Mouse (Mus musculus) neural tube, embryonic 11.5 days (tissue): Measurements from ENCODE around the gene Rock2. TPM values are rescaled to one million over a fixed set of nuclear protein-coding genes. Genes with fewer than 3 reads are reported as not detected.

Experiments used
- ATAC-seq: fragments of 200-750 bp; cut with Nextera tagmentation; 2 replicates; pipeline ENCODE4 v1.8.0; 2017; ENCODE audit warnings: moderate number of reproducible peaks, mild to moderate bottlenecking, moderate TSS enrichment, moderate library complexity; ENCODE audit not compliant: insufficient read depth, low FRiP score, low TSS enrichment
- DNase-seq: peaks from one replicate; pipeline ENCODE4 v3.0.0-alpha.2; 2015; ENCODE audit warnings: low spot score
- H3K27ac ChIP-seq: fragments of 300-500 bp; sonication (generic); 2 replicates; pipeline ENCODE4 v1.5.1; 2014; ENCODE audit warnings: low read depth, mild to moderate bottlenecking, low read length
- H3K27me3 ChIP-seq: fragments of 300-500 bp; sonication (generic); 2 replicates; pipeline ENCODE4 v1.6.1; 2014; ENCODE audit warnings: mild to moderate bottlenecking, low read length, mixed read lengths; ENCODE audit not compliant: control insufficient read depth, insufficient read depth
- H3K36me3 ChIP-seq: fragments of 300-500 bp; sonication (generic); 2 replicates; pipeline ENCODE4 v1.6.1; 2014; ENCODE audit warnings: mild to moderate bottlenecking, low read length, moderate library complexity, mixed read lengths; ENCODE audit not compliant: control insufficient read depth, insufficient read depth
- H3K4me1 ChIP-seq: fragments of 300-500 bp; sonication (generic); 2 replicates; pipeline ENCODE4 v1.6.1; 2014; ENCODE audit warnings: low read length, mixed read lengths; ENCODE audit not compliant: control insufficient read depth, insufficient read depth
- H3K4me2 ChIP-seq: fragments of 300-500 bp; sonication (generic); 2 replicates; pipeline ENCODE4 v1.6.1; 2014; ENCODE audit warnings: low read depth, mild to moderate bottlenecking, moderate library complexity
- H3K4me3 ChIP-seq: fragments of 300-500 bp; sonication (generic); 2 replicates; pipeline ENCODE4 v1.5.1; 2014; ENCODE audit warnings: low read depth, low read length
- H3K9ac ChIP-seq: fragments of 300-500 bp; sonication (generic); 2 replicates; pipeline ENCODE4 v1.6.1; 2014; ENCODE audit warnings: mild to moderate bottlenecking, low read length
- H3K9me3 ChIP-seq: fragments of 300-500 bp; sonication (generic); 2 replicates; pipeline ENCODE4 v1.6.1; 2016; ENCODE audit warnings: low read length; ENCODE audit not compliant: control insufficient read depth
- WGBS: fragments of 180-500 bp; shearing (Covaris S2); extraction: QIAGEN DNeasy Blood & Tissue Kit; methylation state at CpG from one replicate; pipeline ENCODE4 v1.1.7; 2014; 5-methylcytosine and 5-hydroxymethylcytosine counted together
- polyA plus RNA-seq: library from polyadenylated mRNA; unstranded; fragments of >200 nt; fragmentation: Nextera tagmentation; extraction: Ambion mirVana; gene quantifications from 2 replicates; pipeline ENCODE4 v1.2.1, GENCODE M21; 2014

Gene Rock2
- polyA plus RNA-seq, 1 experiment from 2014 or later, result 14.8 TPM

- Histone ChIP-seq H3K27ac (no peak overlapping the region), H3K36me3 (no peaks in the 10 kb centered on the region), H3K9me3 (no peaks in the 10 kb centered on the region), H3K4me3 (no peak overlapping the region), H3K4me1 (no peaks in the 10 kb centered on the region), H3K9ac (no peak overlapping the region), H3K4me2 (no peak overlapping the region), H3K27me3 (no peaks in the 10 kb centered on the region)
- WGBS, result 58% methylated on average over 2 of the region's 2 CpGs
- DNase-seq (no peak), ATAC-seq (no peak)
Observed at GRCm38 (mm10) chr12:16856306-16856679, 38.4 kb upstream of the Rock2 start.

- Histone ChIP-seq H3K9me3 (no peaks in the 10 kb centered on the region), H3K4me3 (no peak overlapping the region), H3K27me3 (no peaks in the 10 kb centered on the region), H3K9ac (no peak overlapping the region), H3K27ac (no peak overlapping the region), H3K36me3 (no peaks in the 10 kb centered on the region), H3K4me2 (no peak overlapping the region), H3K4me1 (no peaks in the 10 kb centered on the region)
- WGBS, result 88% methylated on average over 4 of the region's 4 CpGs
- no peak for DNase-seq
- ATAC-seq, result no peak
Observed at GRCm38 (mm10) chr12:16858081-16858480, 36.6 kb upstream of the Rock2 start.

GRCm38 (mm10) chr12:16859781-16860180, 34.9 kb upstream of the Rock2 start:
- Histone ChIP-seq H3K9me3 (no peaks in the 10 kb centered on the region), H3K27me3 (no peaks in the 10 kb centered on the region), H3K4me1 (no peaks in the 10 kb centered on the region), H3K4me3 (no peak overlapping the region), H3K36me3 (no peaks in the 10 kb centered on the region), H3K9ac (no peak overlapping the region), H3K27ac (no peak overlapping the region), H3K4me2 (no peak overlapping the region)
- no peak for DNase-seq
- ATAC-seq, result no peak
- 86% methylated on average over 2 of the region's 2 CpGs for WGBS

- 85% methylated on average over 1 of the region's 1 CpGs for WGBS
Observed at GRCm38 (mm10) chr12:16860533-16860932, 34.2 kb upstream of the Rock2 start.

GRCm38 (mm10) chr12:16860961-16861360, 33.7 kb upstream of the Rock2 start:
- H3K36me3 ChIP-seq, result no peaks in the 10 kb centered on the region
- H3K27me3 ChIP-seq, result no peaks in the 10 kb centered on the region
- H3K4me1 ChIP-seq, result no peaks in the 10 kb centered on the region
- WGBS, result 87% methylated on average over 3 of the region's 3 CpGs
- no peak overlapping the region for H3K27ac ChIP-seq
- ATAC-seq (no peak), DNase-seq (no peak)
- no peaks in the 10 kb centered on the region for H3K9me3 ChIP-seq
- no peak overlapping the region for H3K4me3 ChIP-seq
- H3K9ac ChIP-seq, result no peak overlapping the region
- H3K4me2 ChIP-seq, result no peak overlapping the region

More at GRCm38 (mm10) chr12:16860533-16860932, 34.2 kb upstream of the Rock2 start:
- DNase-seq, result no peak
- H3K4me2 ChIP-seq, result no peak overlapping the region
- no peaks in the 10 kb centered on the region for H3K36me3 ChIP-seq
- no peak for ATAC-seq
- H3K4me3 ChIP-seq, result no peak overlapping the region
- no peaks in the 10 kb centered on the region for H3K9me3 ChIP-seq
- no peaks in the 10 kb centered on the region for H3K4me1 ChIP-seq
- H3K9ac ChIP-seq, result no peak overlapping the region
- no peak overlapping the region for H3K27ac ChIP-seq
- no peaks in the 10 kb centered on the region for H3K27me3 ChIP-seq

- WGBS, result 92% methylated on average over 4 of the region's 4 CpGs
- no peaks in the 10 kb centered on the region for H3K27me3 ChIP-seq
Observed at GRCm38 (mm10) chr12:16864477-16864876, 30.2 kb upstream of the Rock2 start.

GRCm38 (mm10) chr12:16865871-16866270, 28.8 kb upstream of the Rock2 start:
- H3K4me3 ChIP-seq, result no peak overlapping the region
- H3K27ac ChIP-seq, result no peak overlapping the region
- no peak for ATAC-seq
- peaks cover 6% of the 10 kb centered on the region; the same call in 1 of the 2 replicates for H3K4me1 ChIP-seq
- H3K9me3 ChIP-seq, result no peaks in the 10 kb centered on the region
- H3K4me2 ChIP-seq, result no peak overlapping the region
- H3K27me3 ChIP-seq, result no peaks in the 10 kb centered on the region
- no peaks in the 10 kb centered on the region for H3K36me3 ChIP-seq
- DNase-seq, result no peak
- no peak overlapping the region for H3K9ac ChIP-seq
- 61% methylated on average over 3 of the region's 3 CpGs for WGBS

More at GRCm38 (mm10) chr12:16864477-16864876, 30.2 kb upstream of the Rock2 start:
- DNase-seq (no peak), ATAC-seq (no peak)
- no peaks in the 10 kb centered on the region for H3K36me3 ChIP-seq
- H3K9ac ChIP-seq, result no peak overlapping the region
- no peaks in the 10 kb centered on the region for H3K9me3 ChIP-seq
- no peak overlapping the region for H3K4me3 ChIP-seq
- no peaks in the 10 kb centered on the region for H3K4me1 ChIP-seq
- no peak overlapping the region for H3K4me2 ChIP-seq
- H3K27ac ChIP-seq, result no peak overlapping the region

GRCm38 (mm10) chr12:16866460-16866859, 28.2 kb upstream of the Rock2 start:
- Histone ChIP-seq H3K4me2 (no peak overlapping the region), H3K27me3 (no peaks in the 10 kb centered on the region), H3K4me1 (peaks cover 6% of the 10 kb centered on the region; the same call in 1 of the 2 replicates), H3K9ac (no peak overlapping the region), H3K36me3 (no peaks in the 10 kb centered on the region), H3K9me3 (no peaks in the 10 kb centered on the region), H3K4me3 (no peak overlapping the region), H3K27ac (no peak overlapping the region)
- ATAC-seq (no peak), DNase-seq (no peak)
- 46% methylated on average over 3 of the region's 3 CpGs for WGBS

GRCm38 (mm10) chr12:16867306-16867705, 27.4 kb upstream of the Rock2 start:
- 58% methylated on average over 7 of the region's 7 CpGs for whole genome bisulfite sequencing

More at GRCm38 (mm10) chr12:16867306-16867705, 27.4 kb upstream of the Rock2 start:
- DNase-seq (no peak), ATAC-seq (no peak)
- H3K27ac ChIP-seq, result no peak overlapping the region
- no peaks in the 10 kb centered on the region for H3K27me3 ChIP-seq
- peaks cover 6% of the 10 kb centered on the region; the same call in 1 of the 2 replicates for H3K4me1 ChIP-seq
- H3K36me3 ChIP-seq, result no peaks in the 10 kb centered on the region
- H3K9ac ChIP-seq, result no peak overlapping the region
- H3K4me3 ChIP-seq, result no peak overlapping the region
- H3K9me3 ChIP-seq, result no peaks in the 10 kb centered on the region
- H3K4me2 ChIP-seq, result no peak overlapping the region
